Mouse (Mus musculus): ENCODE data around the gene Srp14.
A peak's percentile ranks its signal among the peaks of the same experiment; 100 is the strongest.

Gene Srp14

DNA sequence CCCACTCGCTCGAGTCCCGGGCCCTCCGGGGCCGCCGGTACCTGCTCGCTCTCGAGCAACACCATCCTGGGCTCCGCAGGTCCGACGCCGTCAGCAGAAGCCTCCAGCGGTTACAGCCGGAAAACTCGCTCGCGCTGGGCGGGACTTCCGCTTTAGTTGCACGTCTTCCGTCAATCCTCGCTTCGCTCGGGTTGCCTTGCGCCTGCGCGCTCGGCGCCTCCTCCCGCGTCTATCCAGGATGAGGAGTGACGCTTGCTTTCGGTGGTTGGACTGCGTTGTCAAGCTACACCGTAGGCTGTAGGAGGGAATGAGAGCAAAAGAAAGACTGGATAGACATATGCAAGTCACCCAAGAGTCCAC lies at the start of gene Srp14:
TSS of gene Srp14 (minus strand) at position 162 of the 360 bp plus-strand sequence.
- DNase-seq: peak; percentile 99

DNA sequence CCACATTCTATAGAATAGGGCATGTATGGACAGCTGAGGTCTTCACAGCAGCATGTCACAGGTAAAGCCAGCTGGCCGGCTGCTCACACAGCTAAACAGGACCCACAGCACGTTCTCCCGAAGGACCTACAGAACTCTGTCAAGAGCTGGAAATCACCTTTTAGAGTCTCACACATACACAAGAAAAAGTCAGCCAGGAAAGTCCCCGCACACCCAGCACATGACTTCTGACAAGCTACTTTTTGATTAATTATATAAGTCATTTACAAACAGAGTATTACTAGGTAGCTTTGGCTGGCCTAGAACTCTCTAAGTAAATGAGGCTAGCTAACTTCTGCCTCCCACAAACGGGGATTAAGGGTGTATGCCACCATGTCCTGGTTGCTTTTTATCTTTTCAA lies 47.0 kb upstream of the Srp14 start:
- no peak for DNase-seq

DNA sequence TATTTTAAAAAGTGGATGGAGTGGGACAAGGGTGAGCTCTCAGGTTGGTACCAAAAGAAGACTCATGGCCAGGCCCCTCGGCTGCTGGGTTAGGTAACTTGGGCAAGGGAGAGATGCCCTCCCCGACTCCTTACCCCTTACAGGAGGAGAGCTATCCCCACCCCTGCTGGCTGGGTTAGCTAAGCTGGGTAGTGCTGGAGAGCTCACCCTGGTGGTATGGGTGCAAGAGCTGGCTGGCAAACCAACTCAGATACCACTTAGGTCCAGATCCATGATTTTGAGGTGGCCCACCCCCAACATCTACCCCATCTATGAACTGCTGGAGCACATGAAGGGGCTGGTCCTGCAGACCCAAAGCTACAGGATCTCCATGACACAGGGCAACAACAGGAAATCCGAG lies 45.3 kb upstream of the Srp14 start:
- no peak for DNase-seq

DNA sequence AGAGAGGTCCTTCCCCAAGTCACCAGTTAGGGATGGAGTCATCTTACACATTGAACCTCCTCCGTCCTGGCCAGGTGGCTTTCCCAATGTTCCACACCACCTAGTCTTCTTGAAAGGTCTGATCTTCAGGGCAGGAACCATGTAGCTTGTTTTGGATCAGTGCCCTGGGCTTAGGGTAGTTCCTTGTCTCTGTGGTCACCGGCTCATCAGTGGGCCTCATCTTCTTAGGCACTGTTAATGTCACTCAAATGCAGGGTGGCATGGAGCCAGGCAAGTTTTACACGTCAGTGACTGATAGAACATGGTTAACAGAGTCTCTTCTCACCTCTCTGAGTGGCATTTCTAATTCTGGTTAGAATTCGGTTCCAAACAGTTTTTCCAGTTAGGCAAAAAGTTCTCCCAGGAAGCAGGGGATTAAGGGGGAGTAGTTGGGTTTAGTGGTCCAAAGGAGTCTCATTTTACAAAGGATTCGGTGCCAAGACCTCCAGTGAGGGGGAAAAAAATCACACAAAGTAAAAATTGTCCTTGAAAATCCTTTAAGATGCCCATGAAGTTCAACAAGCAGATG lies 43.7 kb upstream of the Srp14 start:
- peak; percentile 90 for DNase-seq

DNA sequence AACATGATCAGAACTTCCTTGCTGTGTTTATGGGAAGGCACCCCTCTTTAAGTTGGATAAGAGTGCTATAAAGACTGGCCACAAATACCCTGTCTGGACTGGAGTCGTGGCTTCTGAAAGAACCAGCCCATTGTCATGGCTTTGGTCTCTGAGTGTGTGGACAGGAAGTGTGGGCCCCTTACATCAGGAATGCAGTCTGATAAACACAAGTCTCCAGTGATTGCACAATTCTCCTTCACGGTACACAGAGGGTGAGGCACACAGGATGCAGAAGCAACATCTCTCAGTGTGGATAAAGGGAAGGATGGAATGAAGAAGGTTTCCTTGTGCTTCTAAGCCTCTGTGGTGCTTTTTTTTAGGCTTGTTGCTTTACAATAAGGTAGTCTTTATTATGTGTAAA lies 42.8 kb upstream of the Srp14 start:
- DNase-seq: peak; percentile 93

DNA sequence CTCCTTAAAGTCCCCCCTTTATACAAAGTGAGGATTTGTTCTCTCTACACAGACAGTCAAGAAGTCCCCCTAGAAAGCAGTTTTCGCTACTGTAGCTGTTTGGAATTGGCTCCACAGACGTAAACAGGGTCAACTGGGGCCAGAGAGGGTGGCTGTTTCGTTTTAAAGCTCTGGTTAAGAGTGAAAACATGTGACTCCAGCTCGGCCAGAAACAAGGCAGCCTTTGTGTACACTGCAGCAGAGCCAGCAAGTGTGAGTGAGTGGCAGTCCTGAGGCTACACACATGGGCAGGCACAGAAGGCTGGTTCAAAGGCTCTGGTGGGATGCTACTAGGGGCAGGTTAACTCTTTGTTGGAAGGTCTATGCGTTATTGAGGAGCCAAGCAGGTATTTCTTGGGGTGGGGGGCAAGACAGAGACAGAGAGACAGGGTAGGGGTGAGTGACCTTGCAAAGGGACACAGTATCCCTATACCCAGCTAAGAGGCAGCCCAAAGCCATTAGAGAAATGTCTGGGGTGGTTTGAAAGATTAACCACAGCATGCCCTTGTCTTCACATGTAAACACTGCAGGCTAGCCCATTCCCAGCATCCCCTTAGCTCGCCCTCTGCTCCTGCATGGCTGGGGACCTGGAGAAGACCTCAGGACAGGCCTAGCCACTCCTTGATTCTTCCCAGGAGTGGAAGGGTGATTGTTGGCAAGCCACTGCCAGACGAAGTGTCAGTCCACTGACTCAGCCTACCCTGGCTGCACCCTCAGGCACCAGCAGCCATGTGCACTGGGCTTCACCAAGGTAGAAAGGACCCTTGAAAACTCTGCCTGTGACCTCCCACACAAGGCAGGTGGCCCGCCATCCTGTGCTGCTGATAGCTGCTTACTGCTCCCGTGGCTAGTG lies 40.8 kb upstream of the Srp14 start:
- DNase-seq: peak; percentile 98

DNA sequence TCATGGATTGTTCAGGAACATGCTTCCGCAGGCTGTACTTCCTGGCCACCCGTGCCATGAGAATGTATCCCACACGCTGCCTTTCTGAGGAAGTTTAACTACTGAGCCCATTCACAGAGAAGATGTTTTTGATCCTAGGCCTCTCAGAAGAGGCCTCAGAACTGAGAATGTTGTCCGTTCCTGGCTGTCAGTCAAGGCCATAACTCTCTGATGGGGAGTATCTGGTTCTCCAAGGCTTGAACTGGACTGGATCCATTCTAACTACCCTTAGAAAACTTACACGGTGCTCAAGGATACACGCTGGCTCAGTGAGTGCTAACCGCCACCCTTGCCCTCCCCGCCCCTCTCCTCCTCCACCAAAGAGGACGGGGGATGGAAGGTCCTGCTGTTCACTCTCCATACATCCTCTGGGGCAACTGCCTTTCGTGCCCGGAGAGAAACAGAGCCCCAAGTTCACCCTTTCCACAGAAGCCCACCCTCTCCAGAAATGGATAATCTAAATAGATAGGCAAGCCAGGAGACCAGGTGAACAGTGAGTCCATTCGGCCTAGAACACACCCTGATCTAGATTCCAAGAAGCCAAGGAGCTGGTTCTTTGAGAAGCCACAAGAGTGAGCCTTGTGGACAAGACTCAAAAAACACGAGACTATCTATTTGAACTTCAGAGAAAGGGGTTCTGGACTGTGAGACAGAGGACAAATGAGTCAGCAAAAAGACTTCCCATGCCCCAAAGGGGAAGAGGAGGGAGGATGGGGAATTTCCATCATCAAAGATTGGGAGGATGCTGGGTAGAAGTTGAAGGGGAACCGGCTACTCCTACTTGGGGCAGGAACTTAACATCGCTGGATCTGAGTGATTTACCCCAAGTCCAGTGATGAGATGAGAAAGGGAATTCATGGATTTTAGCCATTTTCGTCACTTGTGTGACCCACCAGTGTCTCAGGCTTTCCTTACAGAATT lies 33.2 kb upstream of the Srp14 start:
- DNase-seq: peak; percentile 95

DNA sequence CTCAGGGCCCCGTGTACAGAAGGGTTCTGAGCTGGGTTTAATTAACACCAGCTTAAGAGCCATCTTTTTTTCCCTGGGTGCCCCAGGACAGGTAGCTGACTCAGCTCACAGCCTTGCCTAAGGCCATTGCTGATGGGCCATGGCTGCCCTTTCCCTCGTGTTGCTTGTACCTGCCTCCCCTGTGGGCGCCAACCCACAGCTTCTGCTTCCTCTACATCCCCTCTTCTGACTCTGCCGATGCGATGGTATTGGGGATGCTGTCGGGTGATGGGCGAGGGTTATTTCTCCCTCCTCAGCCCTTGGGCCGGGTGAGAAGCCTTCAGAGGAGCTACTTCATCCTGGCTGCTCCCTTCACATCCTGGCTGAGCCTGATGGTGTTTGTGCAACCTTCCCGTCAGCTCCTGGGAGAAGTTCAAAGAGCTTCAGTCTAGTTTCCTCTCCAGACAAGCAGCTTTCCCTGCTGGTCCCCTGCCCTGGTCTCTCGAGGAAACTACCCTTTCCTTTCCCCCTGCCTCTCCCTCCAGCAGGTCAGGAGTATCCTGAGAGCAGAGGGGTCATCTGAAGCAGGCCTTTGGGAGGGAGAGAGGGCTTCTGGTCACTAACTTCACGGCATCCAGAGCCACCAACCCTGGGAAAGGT lies 32.4 kb upstream of the Srp14 start:
- peak; percentile 96 for DNase-seq

DNA sequence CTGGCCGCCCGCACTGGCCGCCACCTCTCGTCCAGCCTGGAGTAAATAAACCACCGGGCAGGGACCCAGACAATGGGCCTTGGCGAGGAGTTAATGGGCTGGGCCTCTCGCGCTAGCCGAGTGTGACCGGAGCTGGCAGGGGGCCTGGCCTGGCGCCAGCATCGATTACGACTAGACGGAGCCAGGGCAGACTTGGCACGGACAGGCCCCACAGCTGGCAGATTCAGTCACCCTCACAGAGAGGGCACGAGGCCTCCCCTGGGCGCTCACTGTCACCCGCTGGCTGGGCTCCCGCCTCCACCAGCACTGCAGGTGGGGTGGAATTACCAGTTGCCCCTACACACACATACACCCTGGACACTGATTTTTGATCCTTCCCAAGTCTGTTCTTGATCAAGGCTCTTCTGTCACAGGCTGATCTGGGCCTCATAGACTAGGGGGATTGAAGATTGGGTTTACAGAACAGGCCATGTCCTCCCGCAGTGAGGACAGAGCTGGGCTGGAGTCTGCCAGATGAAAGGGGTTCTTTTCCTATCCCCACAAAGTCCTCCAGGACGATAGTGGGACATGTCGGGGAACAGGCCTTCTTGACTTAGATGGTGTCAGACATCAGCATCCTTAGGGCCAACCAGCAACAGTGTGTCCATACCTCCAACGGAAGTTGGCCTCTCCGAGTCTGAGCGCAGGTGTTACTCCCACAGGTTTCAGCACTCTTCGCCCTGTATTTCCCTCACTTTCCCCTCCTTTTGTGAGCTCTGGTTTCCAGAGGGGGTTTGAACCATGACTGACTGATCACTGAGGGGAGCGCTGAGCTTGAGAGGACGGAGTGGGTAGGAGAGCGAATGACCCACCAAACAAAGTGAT lies 31.2 kb upstream of the Srp14 start:
- peak; percentile 99 for DNase-seq

DNA sequence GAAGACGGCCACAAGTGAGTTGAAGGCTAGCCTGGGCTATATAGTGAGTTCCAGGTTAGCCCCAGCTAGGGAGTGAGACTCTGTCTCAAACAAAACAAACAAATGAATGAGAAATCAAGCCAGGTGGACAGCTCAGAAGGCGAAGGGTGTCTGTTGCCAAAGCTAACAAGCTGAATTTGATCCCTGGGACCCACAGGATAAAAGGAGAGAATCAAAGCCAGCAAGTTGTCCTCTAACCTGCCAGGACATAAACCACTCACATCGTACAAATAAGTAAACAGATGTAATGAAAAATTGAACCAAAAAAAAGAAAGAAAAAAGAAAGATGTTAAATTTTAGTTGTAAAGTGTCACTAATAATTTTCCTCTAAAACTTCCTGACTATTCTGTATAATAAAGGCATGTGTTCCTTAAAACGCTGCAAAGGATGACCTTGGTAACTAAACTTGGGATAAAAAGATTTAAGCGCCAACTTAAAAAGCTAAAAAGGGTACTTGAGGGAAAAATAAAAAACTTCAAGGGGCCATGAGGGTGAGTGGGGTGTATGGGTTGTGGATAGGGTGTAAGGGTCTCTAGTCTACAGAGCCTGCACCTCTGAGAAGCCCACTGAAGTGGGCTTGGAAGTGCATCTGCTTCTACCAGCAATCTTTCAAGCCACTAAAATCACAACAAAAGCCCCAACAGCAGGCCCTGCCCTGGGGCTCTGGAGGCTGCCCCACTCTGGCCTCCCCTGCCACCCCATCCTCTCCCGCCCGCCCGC lies 30.4 kb upstream of the Srp14 start:
- no peak for DNase-seq

DNA sequence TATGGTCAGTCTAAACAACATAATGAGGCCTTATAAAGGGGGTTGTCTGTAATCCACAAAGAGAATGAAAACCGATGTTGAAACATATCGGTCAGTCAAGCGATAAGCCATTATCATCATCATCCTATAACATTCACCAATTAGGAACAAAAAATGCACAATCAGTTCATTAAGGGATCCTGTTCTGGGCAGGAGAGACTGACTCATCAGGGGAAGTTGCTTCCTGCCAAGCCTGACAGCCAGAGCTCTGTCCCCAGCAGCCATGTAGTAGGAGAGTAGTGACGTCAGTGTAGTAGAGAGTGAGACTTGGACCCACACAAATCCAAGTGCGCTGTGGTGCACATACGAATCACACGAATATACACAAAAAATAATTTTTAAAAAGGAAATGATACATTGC lies 27.6 kb upstream of the Srp14 start:
- DNase-seq: peak; percentile 91

DNA sequence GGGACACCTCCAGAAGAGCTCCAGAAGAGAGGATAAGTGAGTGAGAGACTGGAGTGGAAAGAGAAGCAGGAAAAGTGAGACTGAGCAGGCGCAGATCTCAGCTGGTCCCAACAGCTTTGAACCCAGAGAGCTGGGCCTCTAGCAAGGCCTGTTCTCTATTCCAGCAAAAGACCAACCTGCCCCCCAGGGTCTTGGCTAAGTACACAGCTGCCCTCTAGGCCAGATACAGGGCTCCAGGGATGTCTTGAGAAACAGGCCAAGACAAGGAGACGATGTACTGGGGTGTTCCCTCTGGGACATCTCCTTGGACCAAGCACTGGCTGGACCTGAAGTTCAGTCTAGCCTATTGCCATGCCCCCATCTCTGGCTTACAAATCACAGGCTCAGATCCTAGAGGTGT lies 20.7 kb upstream of the Srp14 start:
- no peak for DNase-seq

DNA sequence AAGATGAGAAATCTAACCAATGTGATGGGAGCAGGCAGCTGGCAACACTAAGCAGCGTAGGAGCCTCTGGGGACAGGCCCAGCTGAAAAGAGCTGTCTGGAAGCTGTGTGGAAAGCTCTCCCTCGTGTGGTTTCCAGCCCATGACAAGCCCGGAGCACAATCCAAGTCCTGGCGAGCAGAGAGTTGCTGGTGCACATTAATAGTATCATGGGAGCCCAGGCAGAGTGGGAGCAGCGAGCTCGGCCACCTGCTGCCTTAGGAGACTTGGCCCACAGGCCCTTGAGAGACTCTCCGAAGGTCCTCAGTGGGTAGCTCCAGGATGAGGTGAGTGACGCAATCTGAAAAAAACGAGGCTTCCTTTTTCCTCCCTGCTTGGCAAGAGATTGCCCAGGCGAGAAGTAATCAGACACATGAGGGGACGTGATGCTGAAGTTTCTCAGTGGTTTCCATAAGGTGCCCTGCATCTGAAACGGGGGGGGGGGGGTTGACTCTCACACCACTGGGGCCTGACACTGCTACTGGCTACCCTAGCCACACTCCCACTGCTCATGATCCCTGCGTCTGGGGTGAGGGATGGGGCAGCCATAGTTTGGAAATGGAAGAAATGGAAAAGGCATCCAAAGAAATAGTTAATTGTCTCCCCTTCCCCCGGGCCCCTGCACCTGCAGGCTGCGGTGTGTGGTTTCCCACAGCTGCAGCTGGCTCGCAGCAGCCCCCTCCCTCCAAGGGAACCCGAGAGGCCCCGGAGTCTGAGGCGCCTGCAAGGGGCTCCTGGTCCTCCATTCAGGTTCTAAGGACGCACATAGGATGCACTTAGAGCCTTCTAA lies 19.8 kb upstream of the Srp14 start:
- DNase-seq: peak; percentile 98

DNA sequence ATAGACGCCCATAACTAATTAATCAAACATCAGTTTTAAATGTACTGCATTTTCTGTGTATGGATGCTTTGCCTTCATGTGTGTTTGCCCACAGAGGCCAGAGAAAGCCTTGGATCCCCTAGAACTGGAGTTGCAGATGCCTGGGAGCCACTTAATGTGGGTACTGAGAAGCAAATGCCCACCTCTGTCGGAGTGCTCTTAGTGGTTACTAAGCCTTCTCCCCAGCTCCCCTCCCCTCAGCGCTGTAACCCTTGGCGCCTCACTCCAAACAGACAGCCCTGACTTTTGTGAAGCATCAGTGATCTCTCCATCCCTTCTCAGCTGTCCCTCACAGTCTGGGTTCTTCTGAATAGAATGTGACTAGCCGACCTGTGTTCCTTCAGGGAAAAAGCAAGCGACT lies 19.0 kb upstream of the Srp14 start:
- DNase-seq: no peak

DNA sequence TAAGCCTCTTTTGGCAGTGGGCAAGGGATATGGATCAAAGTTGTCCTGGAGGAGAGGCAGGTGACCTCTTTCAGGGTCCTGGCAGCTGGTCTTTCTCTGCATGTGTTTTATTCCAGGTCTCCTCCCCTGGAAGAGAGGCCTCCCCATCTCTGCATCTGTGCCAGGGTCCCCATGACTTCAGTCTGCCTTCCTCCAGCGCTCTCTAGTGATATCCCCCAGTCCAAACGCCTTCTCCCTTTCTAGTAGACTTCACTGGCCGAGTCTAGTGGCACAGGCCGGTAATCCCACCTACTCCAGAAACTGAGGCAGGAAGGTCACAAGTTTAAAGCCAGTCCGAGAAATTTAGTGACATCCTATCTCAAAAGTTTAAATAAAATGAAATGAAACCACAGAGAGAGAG lies 18.4 kb upstream of the Srp14 start:
- DNase-seq: no peak

DNA sequence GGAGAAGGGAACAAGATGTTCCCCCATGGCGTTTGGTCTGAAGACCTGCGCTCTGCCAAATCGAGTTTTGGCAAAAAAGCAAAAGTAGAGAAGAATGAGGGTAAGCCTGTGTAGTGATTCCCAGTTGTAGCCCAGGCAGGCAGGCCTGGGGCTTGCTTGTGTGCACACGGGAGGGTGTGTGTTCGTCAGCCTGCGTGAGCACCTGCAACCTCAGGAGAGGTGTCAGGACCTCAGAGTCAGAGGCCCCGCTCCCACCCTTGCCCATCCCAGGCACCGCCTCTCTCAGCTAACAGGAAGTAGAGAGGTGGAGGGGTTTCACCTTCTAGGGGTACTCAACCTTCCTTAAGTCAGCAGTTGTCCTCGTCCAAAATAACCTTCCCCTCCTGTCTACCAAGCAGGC lies 15.5 kb upstream of the Srp14 start:
- no peak for DNase-seq

DNA sequence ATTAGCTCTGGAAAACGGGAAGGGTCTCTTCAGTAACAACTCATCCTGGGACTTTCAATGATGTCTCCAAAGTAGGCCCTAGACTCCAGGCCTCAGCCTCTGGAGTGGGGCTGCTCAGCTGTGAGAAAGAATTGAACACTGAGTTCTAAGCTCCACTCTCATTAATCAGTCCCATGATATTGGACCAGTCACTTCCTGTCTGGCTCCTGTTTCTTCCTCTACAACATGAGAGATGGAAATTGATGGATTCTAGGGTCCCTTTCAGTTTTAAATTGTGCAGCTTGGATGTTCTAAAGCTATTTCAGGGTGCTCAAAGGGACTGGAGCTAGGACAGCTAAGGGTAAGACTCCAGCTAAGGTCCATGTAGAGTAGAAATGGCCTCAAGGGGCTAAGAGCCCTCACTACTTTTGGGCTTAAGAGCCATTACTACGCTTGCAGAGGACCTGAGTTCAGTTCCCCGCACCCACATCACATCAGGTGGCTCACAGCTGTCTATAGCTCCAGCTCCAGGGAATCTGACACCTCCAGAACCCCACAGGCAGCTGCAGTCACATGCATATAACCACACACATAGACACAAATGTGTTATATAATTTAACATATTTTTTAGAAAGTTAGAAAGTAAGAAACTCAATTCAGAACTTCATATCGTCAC lies 12.4 kb upstream of the Srp14 start:
- no peak for DNase-seq

DNA sequence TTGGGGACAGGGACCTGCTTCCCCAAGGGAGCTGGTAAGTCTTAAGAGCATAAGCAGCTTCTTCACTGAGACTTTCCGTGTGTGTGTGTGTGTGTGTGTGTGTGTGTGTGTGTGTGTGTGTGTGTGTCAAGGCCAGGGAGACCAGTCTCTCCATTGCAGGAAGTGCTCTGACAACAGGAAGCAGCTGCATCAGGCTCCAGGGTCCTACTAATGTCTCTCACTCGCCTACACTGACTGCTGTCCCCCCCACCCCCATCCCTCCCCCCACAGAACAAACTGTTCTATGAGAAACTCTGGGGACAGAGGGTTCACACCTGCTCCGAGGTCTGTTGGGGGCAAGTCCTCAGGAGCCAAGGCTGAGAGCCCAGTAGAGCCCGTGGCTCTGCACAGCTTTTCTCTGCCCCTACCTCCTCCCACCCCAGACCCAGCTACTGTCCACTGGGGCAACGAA lies 11.8 kb upstream of the Srp14 start:
- DNase-seq: peak; percentile 98

DNA sequence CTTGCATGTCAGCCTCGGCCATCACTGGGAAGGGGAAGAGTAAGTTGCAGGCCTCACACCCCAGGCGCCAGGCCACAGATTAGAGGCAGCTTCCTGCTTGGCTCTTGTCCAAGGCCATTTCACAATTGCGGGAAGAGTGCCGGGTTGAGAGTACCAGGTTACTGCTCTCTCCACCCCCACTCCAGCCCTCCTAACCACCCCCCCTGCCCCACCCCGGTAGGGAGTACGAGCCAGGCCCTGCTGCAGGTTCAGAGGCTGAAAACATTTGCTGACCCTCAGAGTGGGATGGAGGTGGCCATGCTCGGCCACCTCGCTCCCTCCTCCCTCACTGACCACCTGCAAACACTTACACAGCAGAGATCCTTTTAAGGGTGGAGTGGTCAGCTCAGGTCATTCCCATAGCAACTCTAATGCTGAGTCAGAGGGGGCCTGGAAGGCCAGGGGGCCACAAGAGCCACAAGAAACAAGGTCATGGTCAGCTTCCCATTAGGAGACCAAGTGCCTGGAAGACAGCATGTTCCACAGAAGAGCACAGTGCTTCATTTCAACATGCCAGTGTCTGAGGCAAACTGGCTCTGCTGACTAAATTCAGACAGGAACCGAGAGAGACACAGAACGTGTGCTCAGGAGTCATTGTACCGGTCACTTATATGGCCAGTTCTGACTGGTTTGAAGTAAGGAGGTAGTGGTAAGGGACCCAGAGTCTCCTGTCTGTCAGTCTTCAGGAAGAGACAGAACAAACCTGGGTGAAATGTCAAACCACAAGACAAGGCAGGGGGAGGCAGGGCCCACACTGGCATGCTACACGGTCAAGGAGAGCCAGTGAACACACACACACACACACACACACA lies 11.0 kb upstream of the Srp14 start:
- DNase-seq: peak; percentile 98

Data from heart, adult 11 months (tissue).